Mouse (Mus musculus) embryonic facial prominence, embryonic 12.5 days (tissue): ENCODE data around the gene Olfr402. TPM values are rescaled to one million over a fixed set of nuclear protein-coding genes. Genes with fewer than 3 reads are reported as not detected.
"Not testable (repeated sequence)": the region's sequence is repeated elsewhere in the genome, so short reads cannot be mapped to it uniquely, and the experiment has no call there.

ENCODE experiments used
- ATAC-seq: fragments of 200-750 bp; cut with Nextera tagmentation; 2 replicates; pipeline ENCODE4 v1.8.0; 2017; ENCODE audit not compliant: insufficient number of reproducible peaks, insufficient read depth, low FRiP score, low TSS enrichment
- H3K27ac ChIP-seq: fragments of 300-500 bp; sonication (generic); 2 replicates; pipeline ENCODE4 v1.5.1; 2016; ENCODE audit warnings: mild to moderate bottlenecking
- H3K27me3 ChIP-seq: fragments of 300-500 bp; sonication (generic); 2 replicates; pipeline ENCODE4 v1.6.1; 2016; ENCODE audit warnings: mild to moderate bottlenecking, moderate library complexity
- H3K36me3 ChIP-seq: fragments of 300-500 bp; sonication (generic); 2 replicates; pipeline ENCODE4 v1.6.1; 2016; ENCODE audit warnings: mild to moderate bottlenecking
- H3K4me1 ChIP-seq: fragments of 300-500 bp; sonication (generic); 2 replicates; pipeline ENCODE4 v1.6.1; 2016
- H3K4me2 ChIP-seq: fragments of 300-500 bp; sonication (generic); replicated peaks from 2 replicates; pipeline ENCODE4 v1.6.1; 2016; ENCODE audit warnings: mild to moderate bottlenecking, moderate library complexity
- H3K4me3 ChIP-seq: fragments of 300-500 bp; sonication (generic); 2 replicates; pipeline ENCODE4 v1.5.1; 2016; ENCODE audit warnings: mild to moderate bottlenecking
- H3K9ac ChIP-seq: fragments of 300-500 bp; sonication (generic); 2 replicates; pipeline ENCODE4 v1.6.1; 2016; ENCODE audit warnings: mild to moderate bottlenecking, moderate library complexity
- H3K9me3 ChIP-seq: fragments of 300-500 bp; sonication (generic); 2 replicates; pipeline ENCODE4 v1.6.1; 2016; ENCODE audit warnings: mild to moderate bottlenecking, moderate library complexity
- WGBS: fragments of 180-500 bp; shearing (Covaris S2); methylation state at CpG from one replicate; pipeline ENCODE4 v1.1.7; 2016; 5-methylcytosine and 5-hydroxymethylcytosine counted together
- polyA plus RNA-seq: library from polyadenylated mRNA; unstranded; fragments of >200 nt; fragmentation: Nextera tagmentation; extraction: Ambion mirVana; gene quantifications from 2 replicates; pipeline ENCODE4 v1.2.1, GENCODE M21; 2016

Gene Olfr402
- not detected in 2 replicates for polyA plus RNA-seq

GRCm38 (mm10) chr11:74153229-74153628, at the start of gene Olfr402:
TSS of gene Olfr402 (plus strand) at chr11:74153529.
- Histone ChIP-seq H3K4me2 (no peak within 1 kb of the TSS), H3K4me1 (no peaks in the 10 kb centered on the region), H3K36me3 (no peaks in the 10 kb centered on the region), H3K4me3 (no peak within 1 kb of the TSS), H3K27ac (no peak within 1 kb of the TSS), H3K9me3 (peaks cover 9% of the 10 kb centered on the region; the same call in 1 of the 2 replicates), H3K27me3 (no peaks in the 10 kb centered on the region), H3K9ac (no peak within 1 kb of the TSS)
- 59% methylated on average over 3 of the region's 3 CpGs for WGBS
- no peak for ATAC-seq

DNA sequence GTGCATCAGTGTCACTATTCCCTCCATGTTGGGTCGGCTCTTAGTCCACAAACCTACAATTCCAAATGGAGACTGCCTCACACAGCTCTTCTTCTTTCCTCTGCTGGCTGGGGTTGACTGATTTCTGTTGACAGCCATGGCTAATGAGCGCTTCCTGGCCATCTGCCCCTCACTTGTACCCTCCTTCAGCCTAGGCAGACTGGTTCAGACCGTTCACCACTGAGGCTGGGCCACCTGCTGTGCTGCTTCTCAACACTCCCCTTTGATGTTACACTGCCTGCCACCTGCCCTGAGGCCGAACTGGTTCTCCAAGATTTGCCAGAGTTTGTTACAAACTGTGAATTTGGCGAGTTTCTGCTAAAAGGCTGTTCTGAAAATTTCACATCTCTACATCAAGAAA, 48.3 kb upstream of the Olfr402 start:
- no peaks in the 10 kb centered on the region for H3K9me3 ChIP-seq
- no peaks in the 10 kb centered on the region for H3K36me3 ChIP-seq
- no peaks in the 10 kb centered on the region for H3K27me3 ChIP-seq
- no peak overlapping the region for H3K4me2 ChIP-seq
- H3K27ac ChIP-seq = no peak overlapping the region
- ATAC-seq = no peak
- no peak overlapping the region for H3K9ac ChIP-seq
- WGBS = 29% methylated on average over 5 of the region's 5 CpGs
- H3K4me3 ChIP-seq = no peak overlapping the region
- no peaks in the 10 kb centered on the region for H3K4me1 ChIP-seq

GRCm38 (mm10) chr11:74113412-74113811, 39.9 kb upstream of the Olfr402 start, which contains the start of gene Olfr401:
TSS of gene Olfr401 (plus strand) at chr11:74113712.
- no peak for ATAC-seq
- no peaks in the 10 kb centered on the region for H3K27me3 ChIP-seq
- H3K36me3 ChIP-seq = no peaks in the 10 kb centered on the region
- H3K9ac ChIP-seq = no peak within 1 kb of the TSS
- no peak within 1 kb of the TSS for H3K27ac ChIP-seq
- H3K4me3 ChIP-seq = no peak within 1 kb of the TSS
- no peak within 1 kb of the TSS for H3K4me2 ChIP-seq
- peaks cover 8% of the 10 kb centered on the region for H3K9me3 ChIP-seq
- no peaks in the 10 kb centered on the region for H3K4me1 ChIP-seq

- 33% methylated on average over 1 of the region's 1 CpGs for WGBS
- H3K9ac ChIP-seq, H3K27ac ChIP-seq, H3K27me3 ChIP-seq, H3K36me3 ChIP-seq, H3K4me2 ChIP-seq, ATAC-seq, H3K9me3 ChIP-seq, H3K4me3 ChIP-seq, H3K4me1 ChIP-seq: not testable (repeated sequence)
Observed at GRCm38 (mm10) chr11:74140001-74140400, 13.3 kb upstream of the Olfr402 start.

DNA sequence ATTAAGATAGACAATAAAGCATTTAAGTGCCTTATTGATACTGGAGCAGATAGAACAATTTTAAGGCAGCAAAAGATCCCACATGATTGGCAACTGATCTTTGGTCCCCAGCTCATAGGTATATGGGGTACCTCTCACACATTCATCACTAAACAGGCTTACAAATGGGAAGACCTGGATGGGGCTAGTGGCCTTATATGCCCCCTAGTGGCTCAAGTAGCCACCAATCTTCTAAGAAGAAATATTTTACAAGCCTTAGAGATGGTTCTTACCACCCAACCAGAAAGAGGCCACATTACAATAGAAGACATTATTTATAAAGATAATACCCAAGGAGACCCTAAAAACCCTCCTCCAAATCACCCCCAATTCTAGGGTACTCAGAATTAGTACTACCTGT, 7.5 kb upstream of the Olfr402 start:
- Histone ChIP-seq H3K9me3 (peaks cover 26% of the 10 kb centered on the region), H3K4me1 (no peaks in the 10 kb centered on the region)

DNA sequence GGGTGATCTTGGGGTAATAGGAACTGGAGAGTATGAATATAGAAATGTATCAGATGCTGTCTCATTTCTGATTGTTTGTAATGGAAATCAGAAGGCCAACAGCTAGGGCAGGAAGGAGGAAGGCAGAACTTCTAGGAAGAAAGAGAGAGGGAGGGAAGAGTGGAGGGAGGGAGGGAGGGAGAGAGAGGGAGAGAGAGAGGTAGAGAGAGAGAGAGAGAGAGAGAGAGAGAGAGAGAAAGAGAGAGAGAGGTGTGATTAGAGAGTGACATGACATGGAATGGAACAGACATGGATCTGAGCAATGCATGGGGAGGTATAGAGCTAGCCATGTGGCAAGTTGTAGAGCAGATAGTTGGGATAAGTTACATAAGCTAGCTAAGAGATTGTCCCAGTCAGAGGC, 15.4 kb downstream of the Olfr402 start:
- Histone ChIP-seq H3K4me3 (no peak overlapping the region), H3K9me3 (peaks cover 2% of the 10 kb centered on the region; the same call in 1 of the 2 replicates), H3K4me2 (no peak overlapping the region), H3K4me1 (no peaks in the 10 kb centered on the region), H3K36me3 (no peaks in the 10 kb centered on the region), H3K27ac (no peak overlapping the region), H3K9ac (no peak overlapping the region), H3K27me3 (no peaks in the 10 kb centered on the region)
- no peak for ATAC-seq

More for the DNA sequence above, 7.5 kb upstream of the Olfr402 start:
- H3K36me3 ChIP-seq = no peaks in the 10 kb centered on the region
- H3K4me2 ChIP-seq = no peak overlapping the region
- ATAC-seq = no peak
- H3K9ac ChIP-seq = no peak overlapping the region
- no peaks in the 10 kb centered on the region for H3K27me3 ChIP-seq
- no peak overlapping the region for H3K27ac ChIP-seq
- H3K4me3 ChIP-seq = no peak overlapping the region

DNA sequence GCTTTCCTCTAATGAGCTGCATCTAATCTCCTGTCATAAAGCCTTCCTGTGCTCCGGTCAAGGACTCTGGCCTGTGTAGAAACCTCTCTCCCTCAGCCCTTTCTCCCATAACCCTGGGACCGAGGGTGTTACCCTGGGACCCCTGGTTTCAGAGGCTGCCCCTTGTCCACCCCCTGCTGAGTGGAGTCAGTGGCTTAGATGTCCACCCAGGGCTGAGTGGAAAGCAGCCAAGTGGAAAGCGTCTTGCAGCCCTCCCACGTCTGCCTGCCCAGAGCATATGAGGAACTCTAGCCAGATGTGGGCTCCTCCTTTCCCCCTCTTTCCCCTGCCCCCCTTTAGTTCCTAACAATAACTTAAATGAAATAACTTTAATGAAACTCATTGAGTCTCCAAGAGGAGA, 29.8 kb downstream of the Olfr402 start:
- Histone ChIP-seq H3K4me1 (no peaks in the 10 kb centered on the region), H3K9ac (no peak overlapping the region), H3K27me3 (no peaks in the 10 kb centered on the region), H3K27ac (no peak overlapping the region), H3K36me3 (no peaks in the 10 kb centered on the region), H3K9me3 (0 out of 2 replicates have a peak, but pooled peaks cover 4% of the 10 kb centered on the region), H3K4me2 (no peak overlapping the region), H3K4me3 (no peak overlapping the region)
- WGBS = 78% methylated on average over 4 of the region's 4 CpGs
- no peak for ATAC-seq

DNA sequence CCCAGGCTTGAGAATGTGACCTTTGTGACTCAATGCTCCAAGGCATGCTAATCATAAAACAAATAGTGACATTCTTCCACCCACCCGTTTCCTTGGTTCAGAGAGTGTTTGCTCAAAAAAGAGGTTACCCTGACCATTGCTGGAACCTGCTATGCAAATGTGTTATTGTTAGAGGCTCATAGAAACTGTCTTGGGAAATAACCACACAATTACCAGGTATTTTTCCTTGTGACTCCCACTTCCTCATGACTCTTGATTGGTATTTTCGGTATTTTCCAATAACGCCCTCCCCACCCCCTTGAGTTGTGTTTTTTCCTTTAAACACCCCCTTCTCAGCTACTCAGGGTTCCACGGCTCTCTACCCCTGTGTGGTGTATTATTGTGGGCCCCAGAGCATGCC, 30.4 kb downstream of the Olfr402 start:
- Histone ChIP-seq H3K4me2 (no peak overlapping the region), H3K4me3 (no peak overlapping the region), H3K9ac (no peak overlapping the region), H3K27ac (no peak overlapping the region), H3K27me3 (no peaks in the 10 kb centered on the region), H3K4me1 (no peaks in the 10 kb centered on the region), H3K36me3 (no peaks in the 10 kb centered on the region), H3K9me3 (0 out of 2 replicates have a peak, but pooled peaks cover 4% of the 10 kb centered on the region)
- ATAC-seq = no peak
- WGBS = 75% methylated on average over 4 of the region's 4 CpGs

- no peaks in the 10 kb centered on the region for H3K27me3 ChIP-seq
- no peak within 1 kb of the TSS for H3K9ac ChIP-seq
- ATAC-seq = no peak
- H3K9me3 ChIP-seq = 0 out of 2 replicates have a peak, but pooled peaks cover 4% of the 10 kb centered on the region
- no peaks in the 10 kb centered on the region for H3K36me3 ChIP-seq
- no peak within 1 kb of the TSS for H3K4me3 ChIP-seq
- no peaks in the 10 kb centered on the region for H3K4me1 ChIP-seq
- H3K27ac ChIP-seq = no peak within 1 kb of the TSS
- no peak within 1 kb of the TSS for H3K4me2 ChIP-seq
Observed at GRCm38 (mm10) chr11:74185949-74186348, 32.6 kb downstream of the Olfr402 start, which contains the start of gene Olfr403. TSS of gene Olfr403 (plus strand) at chr11:74186249.

Other genes starting within 250 kb of the Olfr402 start
- not detected in 2 replicates for gene Olfr395, start 244.2 kb upstream of the Olfr402 start, polyA plus RNA-seq
- gene Olfr23, start 216.9 kb upstream of the Olfr402 start, polyA plus RNA-seq = 0.06 TPM in 1 of 2 replicates, not detected in the other
- not detected in 2 replicates for gene Olfr397, start 192.7 kb upstream of the Olfr402 start, polyA plus RNA-seq
- gene Olfr398, start 163.1 kb upstream of the Olfr402 start, polyA plus RNA-seq = not detected in 2 replicates
- not detected in 2 replicates for gene Olfr139, start 97.0 kb upstream of the Olfr402 start, polyA plus RNA-seq
- gene Olfr399, start 96.9 kb upstream of the Olfr402 start, polyA plus RNA-seq = not detected in 2 replicates
- not detected in 2 replicates for gene Zfp616, start 83.6 kb upstream of the Olfr402 start, polyA plus RNA-seq
- gene Olfr401, start 39.8 kb upstream of the Olfr402 start, polyA plus RNA-seq = not detected in 2 replicates
- not detected in 2 replicates for gene Olfr403, start 32.7 kb downstream of the Olfr402 start, polyA plus RNA-seq
- not detected in 2 replicates for gene Olfr43, start 57.9 kb downstream of the Olfr402 start, polyA plus RNA-seq
- not detected in 2 replicates for gene Olfr406, start 106.3 kb downstream of the Olfr402 start, polyA plus RNA-seq
- gene Olfr59, start 130.2 kb downstream of the Olfr402 start, polyA plus RNA-seq = not detected in 2 replicates
- gene Olfr410, start 184.5 kb downstream of the Olfr402 start, polyA plus RNA-seq = 0.05 TPM in 1 of 2 replicates, not detected in the other
- gene Olfr411, start 199.1 kb downstream of the Olfr402 start, polyA plus RNA-seq = not detected in 2 replicates
- not detected in 2 replicates for gene Olfr412, start 208.5 kb downstream of the Olfr402 start, polyA plus RNA-seq